Comparison of ENCODE assay signal across 20 mouse cellular contexts in the genomic region with DNA sequence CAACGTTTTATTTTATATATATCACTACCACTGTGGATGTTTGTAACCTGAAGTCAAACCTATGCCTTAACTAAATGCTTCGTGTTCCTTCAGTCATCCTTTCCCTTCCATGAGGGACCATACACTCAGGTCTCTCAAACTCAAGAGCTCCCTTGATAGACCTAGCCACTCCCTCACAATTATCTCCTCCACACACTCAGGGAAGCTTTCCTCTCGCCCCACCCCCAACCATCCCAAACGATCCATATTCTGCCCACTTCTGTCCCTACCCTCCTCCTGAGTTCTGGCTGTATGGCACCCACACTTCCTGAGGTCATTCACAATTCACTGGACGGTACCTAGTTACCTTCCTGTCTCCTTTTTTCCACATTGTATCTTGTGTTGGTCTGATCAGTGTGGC. TPM values are rescaled to one million over a fixed set of nuclear protein-coding genes. Genes with fewer than 3 reads are reported as not detected.
"Had no signal": no experiment of that assay in that cellular context is flagged by ENCODE, and none has a peak within 500 bp of the region (broad histone marks: within the 10 kb centered on the region; RNA-seq: fewer than 3 reads in every experiment).

No protein-coding gene starts in this region.

- DNase-seq: lung, adult 2 months; lung, postnatal 14 days; lung, postnatal 36 days; right cerebral cortex, postnatal 14 days; thymus, postnatal 14 days; thymus, postnatal 36 days had no signal

- H3K4me3 ChIP-seq: lung, embryonic 15.5 days; megakaryocyte, embryonic 14.5 days; midbrain, embryonic 13.5 days; midbrain, embryonic 15.5 days; neural tube, embryonic 12.5 days; stomach, embryonic 15.5 days had no signal

- H3K9me3 ChIP-seq: lung, embryonic 15.5 days; midbrain, embryonic 13.5 days; midbrain, embryonic 15.5 days; neural tube, embryonic 12.5 days; stomach, embryonic 15.5 days had no signal

- H3K27ac ChIP-seq: liver, embryonic 14.5 days; lung, embryonic 15.5 days; macrophage; midbrain, embryonic 13.5 days; midbrain, embryonic 15.5 days; neural tube, embryonic 12.5 days; stomach, embryonic 15.5 days; stomach, postnatal 0 days had no signal

- H3K4me2 ChIP-seq: lung, embryonic 15.5 days; midbrain, embryonic 13.5 days; midbrain, embryonic 15.5 days; neural tube, embryonic 12.5 days; stomach, embryonic 15.5 days had no signal

- H3K27me3 ChIP-seq: lung, embryonic 15.5 days; midbrain, embryonic 13.5 days; midbrain, embryonic 15.5 days; neural tube, embryonic 12.5 days; stomach, embryonic 15.5 days had no signal

- H3K36me3 ChIP-seq: lung, embryonic 15.5 days; midbrain, embryonic 13.5 days; midbrain, embryonic 15.5 days; neural tube, embryonic 12.5 days; stomach, embryonic 15.5 days had no signal

- H3K4me1 ChIP-seq: lung, embryonic 15.5 days; midbrain, embryonic 13.5 days; midbrain, embryonic 15.5 days; neural tube, embryonic 12.5 days; stomach, embryonic 15.5 days had no signal

- ATAC-seq: lung, postnatal 0 days; midbrain, embryonic 13.5 days; midbrain, embryonic 15.5 days had no signal

- H3K9ac ChIP-seq: liver, embryonic 14.5 days; lung, embryonic 15.5 days; midbrain, embryonic 13.5 days; midbrain, embryonic 15.5 days; neural tube, embryonic 12.5 days; stomach, embryonic 15.5 days had no signal

RNA-seq across cellular contexts. Expression of a gene that starts 11.4 kb away (rescaled TPM):
- total RNA-seq: monocyte, adult 5-6 weeks; neutrophil, adult 5-6 weeks had no signal
- polyA plus RNA-seq: lung, embryonic 15.5 days; macrophage; midbrain, embryonic 13.5 days; midbrain, embryonic 15.5 days; midbrain, postnatal 0 days; neural tube, embryonic 12.5 days; neural tube, embryonic 14.5 days had no signal

RNA-seq across cellular contexts. Expression of a gene that starts 23.5 kb away (rescaled TPM):
- polyA plus RNA-seq: macrophage; neural tube, embryonic 14.5 days had no signal

RNA-seq across cellular contexts. Expression of a gene that starts 39.1 kb away (rescaled TPM):
- polyA plus RNA-seq: midbrain, postnatal 0 days; neural tube, embryonic 14.5 days had no signal
